Mouse (Mus musculus): ENCODE measurements around the gene Cyp2d22. TPM values are rescaled to one million over a fixed set of nuclear protein-coding genes. Genes with fewer than 3 reads are reported as not detected.
"Not testable (repeated sequence)": the region's sequence is repeated elsewhere in the genome, so short reads cannot be mapped to it uniquely, and the experiment has no call there.

The Cyp2d22 gene
- polyA plus RNA-seq, 1 experiment from 2014 or later = 3.8 TPM

DNA sequence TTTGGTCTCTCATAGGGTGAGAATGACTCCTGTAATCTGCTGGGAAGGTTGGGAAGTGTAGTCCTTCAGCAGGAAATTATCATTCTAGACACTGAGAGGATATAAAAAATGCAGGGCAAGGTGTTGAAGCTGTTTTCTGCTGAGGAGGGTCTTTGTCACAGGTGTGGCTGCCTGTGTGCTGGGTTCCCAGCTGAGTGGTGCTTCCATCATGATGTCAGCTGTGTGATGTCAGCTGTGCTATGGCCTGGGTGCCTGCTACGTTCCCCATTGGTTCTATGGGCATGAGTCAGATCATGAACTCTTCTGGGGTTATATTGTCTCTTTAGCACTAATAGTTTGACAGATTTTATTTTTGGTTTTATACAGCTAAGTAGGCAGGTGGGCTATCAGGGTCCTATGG is 11.2 kb downstream of the Cyp2d22 start:
- Histone ChIP-seq H3K36me3 (replicated peaks) (no peaks in the 10 kb centered on the region), H3K4me3 (no peak overlapping the region), H3K9me3 (no peaks in the 10 kb centered on the region), H3K27ac (no peak overlapping the region), H3K27me3 (ENCODE audit: poor library complexity, severe bottlenecking) (no peaks in the 10 kb centered on the region), H3K4me1 (no peaks in the 10 kb centered on the region; the same call in 1 of the 2 replicates)
- no peak for DNase-seq (ENCODE audit: extremely low spot score, low spot score)
- WGBS = 90% methylated on average over 1 of the region's 1 CpGs

DNA sequence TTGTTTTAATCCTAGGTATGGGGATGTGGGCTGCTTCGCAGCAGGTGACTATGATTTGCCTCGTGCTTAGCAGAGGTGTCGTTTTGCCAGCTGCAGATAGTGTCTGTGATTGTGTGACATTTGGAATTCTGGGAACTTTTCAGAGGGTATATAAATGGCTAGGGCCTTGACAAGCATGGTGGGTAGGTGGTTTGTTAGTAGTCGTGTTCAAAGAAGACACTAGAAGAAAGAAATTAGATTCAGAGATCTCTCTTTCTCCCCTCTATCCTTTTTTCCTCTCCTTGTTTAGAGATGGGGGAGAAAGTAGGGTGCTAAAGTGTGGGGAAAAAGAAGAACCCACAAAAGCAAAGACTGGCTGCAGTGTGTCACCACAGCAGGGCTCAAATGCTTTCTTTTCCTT is 11.9 kb downstream of the Cyp2d22 start:
- DNase-seq (ENCODE audit: extremely low spot score, low spot score) = no peak
- Histone ChIP-seq H3K9me3 (no peaks in the 10 kb centered on the region), H3K27ac (no peak overlapping the region), H3K4me1 (no peaks in the 10 kb centered on the region), H3K27me3 (ENCODE audit: poor library complexity, severe bottlenecking) (no peaks in the 10 kb centered on the region), H3K36me3 (replicated peaks) (no peaks in the 10 kb centered on the region), H3K4me3 (no peak overlapping the region)
- 94% methylated on average over 4 of the region's 4 CpGs for WGBS

DNA sequence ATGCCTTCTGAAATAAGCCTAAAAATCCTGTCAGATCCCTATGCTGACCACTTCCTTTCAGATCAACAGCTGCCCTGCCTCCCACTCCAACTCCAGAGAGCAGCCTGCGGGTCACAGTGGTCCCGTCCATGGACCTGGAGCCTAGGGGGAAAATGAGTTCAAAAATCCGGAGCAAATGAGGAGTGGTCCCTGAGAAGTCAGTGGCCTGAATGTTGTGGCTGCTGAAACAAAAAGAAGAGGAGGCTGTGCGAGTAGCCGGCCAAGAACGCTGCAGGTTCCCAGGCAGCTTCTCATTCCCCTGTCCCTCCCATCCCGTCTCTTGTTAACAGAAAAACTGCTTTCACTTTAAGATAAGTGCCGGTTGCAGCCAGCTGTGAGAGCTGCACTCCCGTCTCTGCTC is 15.5 kb downstream of the Cyp2d22 start:
- not testable (repeated sequence) for DNase-seq (ENCODE audit: extremely low spot score, low spot score)
- 18% methylated on average over 6 of the region's 9 CpGs for WGBS

DNA sequence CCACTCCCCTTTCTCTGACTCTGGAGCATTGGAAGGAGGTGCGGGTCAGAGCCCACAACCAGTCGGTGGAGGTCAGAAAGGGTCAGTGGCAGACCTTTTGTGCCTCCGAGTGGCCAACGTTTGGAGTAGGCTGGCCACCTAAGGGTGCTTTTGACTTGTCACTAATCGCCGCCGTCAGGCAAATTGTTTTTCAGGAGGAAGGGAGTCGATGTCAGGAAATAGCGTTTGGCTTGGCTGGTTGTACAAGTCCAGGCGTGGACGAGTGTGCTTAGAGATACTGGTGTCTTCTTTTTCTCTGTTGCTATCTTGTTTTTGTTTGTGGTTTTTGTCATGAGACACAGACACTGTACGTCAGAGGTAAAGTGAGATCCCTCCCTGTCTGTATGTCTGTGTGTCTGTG is 16.3 kb downstream of the Cyp2d22 start:
- H3K4me1 ChIP-seq; H3K27ac ChIP-seq; H3K9me3 ChIP-seq; H3K27me3 ChIP-seq (ENCODE audit: poor library complexity, severe bottlenecking); H3K4me3 ChIP-seq; H3K36me3 ChIP-seq (replicated peaks); DNase-seq (ENCODE audit: extremely low spot score, low spot score): not testable (repeated sequence)
- whole genome bisulfite sequencing = 78% methylated on average over 8 of the region's 12 CpGs

More for the DNA sequence above, 15.5 kb downstream of the Cyp2d22 start:
- not testable (repeated sequence) for H3K9me3 ChIP-seq; H3K27ac ChIP-seq; H3K27me3 ChIP-seq (ENCODE audit: poor library complexity, severe bottlenecking); H3K4me3 ChIP-seq; H3K36me3 ChIP-seq (replicated peaks); H3K4me1 ChIP-seq

DNA sequence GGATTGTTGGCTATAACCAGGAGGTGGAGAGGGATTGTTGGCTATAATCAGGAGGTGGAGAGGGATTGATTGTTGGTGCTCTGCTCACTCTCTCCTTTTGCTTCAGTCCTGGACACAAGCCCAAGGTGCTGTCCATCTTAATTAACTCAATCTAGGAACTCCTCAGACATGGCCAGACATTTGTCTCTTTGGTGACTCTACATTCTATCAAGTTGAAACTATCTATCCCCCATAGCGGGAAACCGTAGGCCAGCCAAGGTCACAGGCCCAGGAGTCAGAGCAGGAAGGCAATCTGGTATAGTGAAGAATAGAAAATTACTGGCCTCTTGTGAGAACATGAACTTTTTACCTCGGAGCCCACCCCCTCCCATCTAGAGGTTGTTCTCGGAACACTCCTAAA is 17.8 kb downstream of the Cyp2d22 start:
- no peak for DNase-seq (ENCODE audit: extremely low spot score, low spot score)
- Histone ChIP-seq H3K36me3 (replicated peaks) (no peaks in the 10 kb centered on the region), H3K27me3 (ENCODE audit: poor library complexity, severe bottlenecking) (no peaks in the 10 kb centered on the region), H3K4me1 (0 out of 2 replicates have a peak, but pooled peaks cover 9% of the 10 kb centered on the region), H3K27ac (no peak overlapping the region), H3K9me3 (no peaks in the 10 kb centered on the region), H3K4me3 (no peak overlapping the region)
- WGBS = 96% methylated on average over 4 of the region's 4 CpGs

DNA sequence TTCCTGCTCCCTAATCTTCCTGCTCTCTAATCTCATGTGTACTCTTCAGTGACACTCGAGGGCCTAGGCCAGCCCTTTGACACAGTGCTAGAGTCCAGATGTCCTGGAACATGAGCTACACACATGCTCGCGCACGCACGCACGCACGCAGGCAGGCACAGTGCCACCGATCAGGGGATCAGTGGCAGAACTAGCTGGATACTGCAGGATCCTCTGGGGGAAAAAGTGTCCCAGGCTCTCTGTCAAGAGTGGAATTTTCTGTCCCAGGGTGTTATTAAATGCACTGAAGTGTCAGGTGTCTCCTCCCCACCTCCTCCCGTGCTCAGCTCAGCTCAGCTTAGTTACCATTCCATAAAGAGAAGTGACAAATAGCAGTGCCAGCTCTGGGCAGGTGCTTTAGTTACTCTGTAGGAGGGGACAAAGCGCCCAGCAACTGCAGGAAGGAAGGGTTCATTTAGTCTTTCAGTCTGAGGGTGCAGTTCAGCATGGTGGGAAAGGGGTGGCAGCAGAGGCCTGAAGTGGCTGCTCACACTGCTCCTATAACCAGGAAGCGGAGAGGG is 18.5 kb downstream of the Cyp2d22 start:
- Histone ChIP-seq H3K27me3 (ENCODE audit: poor library complexity, severe bottlenecking) (no peaks in the 10 kb centered on the region), H3K4me3 (no peak overlapping the region), H3K27ac (no peak overlapping the region), H3K4me1 (0 out of 2 replicates have a peak, but pooled peaks cover 9% of the 10 kb centered on the region), H3K9me3 (no peaks in the 10 kb centered on the region), H3K36me3 (replicated peaks) (no peaks in the 10 kb centered on the region)
- peak; percentile 14 for DNase-seq (ENCODE audit: extremely low spot score, low spot score)
- 78% methylated on average over 11 of the region's 11 CpGs for WGBS

DNA sequence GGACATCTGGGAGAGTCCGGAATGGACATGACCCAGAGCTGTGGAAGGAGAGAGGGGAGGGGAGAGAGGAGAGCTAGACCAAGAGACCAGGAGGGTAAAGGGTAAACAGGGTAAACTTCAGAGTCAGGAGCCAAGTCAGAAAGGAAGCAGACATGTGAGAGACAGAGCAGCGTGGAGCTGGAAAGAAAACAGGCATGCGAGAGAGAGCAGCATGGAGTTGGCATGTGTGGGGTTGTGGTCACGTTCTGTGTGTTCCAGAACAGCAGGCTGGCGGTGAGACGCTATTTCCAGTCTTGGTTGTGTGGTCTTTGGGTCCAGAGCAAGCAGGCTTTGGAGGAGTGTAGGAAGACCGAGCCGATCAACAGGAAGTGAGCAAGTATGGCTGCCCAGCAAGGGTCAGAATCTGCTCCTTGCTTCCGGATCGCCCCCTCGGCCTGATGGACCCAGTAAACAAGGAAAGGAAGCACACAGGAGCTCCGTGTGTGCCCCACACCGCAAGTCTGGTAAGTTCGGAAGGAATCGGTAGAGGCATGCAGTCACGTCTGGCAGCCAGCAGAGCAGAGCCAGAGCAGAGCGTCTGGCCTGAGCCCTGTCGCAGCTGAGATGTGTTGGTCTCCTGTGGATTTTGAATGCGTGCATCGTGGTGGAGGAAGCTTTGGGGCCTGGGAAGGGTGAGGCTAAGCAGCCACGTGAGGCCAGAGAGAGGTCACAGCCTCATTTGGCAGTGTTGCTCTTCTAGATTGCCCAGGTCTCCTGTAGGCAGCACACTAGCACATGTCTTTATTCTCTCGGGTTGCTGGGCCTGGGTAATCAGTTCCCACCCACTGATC is 21.4 kb downstream of the Cyp2d22 start:
- no peaks in the 10 kb centered on the region for H3K27me3 ChIP-seq (ENCODE audit: poor library complexity, severe bottlenecking)
- peak overlapping the region; percentile 40; the same call in 1 of the 2 replicates for H3K27ac ChIP-seq
- no peaks in the 10 kb centered on the region for H3K36me3 ChIP-seq (replicated peaks)
- peaks cover 17% of the 10 kb centered on the region for H3K4me1 ChIP-seq
- WGBS = 74% methylated on average over 22 of the region's 22 CpGs
- no peak for DNase-seq (ENCODE audit: extremely low spot score, low spot score)
- no peak overlapping the region for H3K4me3 ChIP-seq
- no peaks in the 10 kb centered on the region for H3K9me3 ChIP-seq

DNA sequence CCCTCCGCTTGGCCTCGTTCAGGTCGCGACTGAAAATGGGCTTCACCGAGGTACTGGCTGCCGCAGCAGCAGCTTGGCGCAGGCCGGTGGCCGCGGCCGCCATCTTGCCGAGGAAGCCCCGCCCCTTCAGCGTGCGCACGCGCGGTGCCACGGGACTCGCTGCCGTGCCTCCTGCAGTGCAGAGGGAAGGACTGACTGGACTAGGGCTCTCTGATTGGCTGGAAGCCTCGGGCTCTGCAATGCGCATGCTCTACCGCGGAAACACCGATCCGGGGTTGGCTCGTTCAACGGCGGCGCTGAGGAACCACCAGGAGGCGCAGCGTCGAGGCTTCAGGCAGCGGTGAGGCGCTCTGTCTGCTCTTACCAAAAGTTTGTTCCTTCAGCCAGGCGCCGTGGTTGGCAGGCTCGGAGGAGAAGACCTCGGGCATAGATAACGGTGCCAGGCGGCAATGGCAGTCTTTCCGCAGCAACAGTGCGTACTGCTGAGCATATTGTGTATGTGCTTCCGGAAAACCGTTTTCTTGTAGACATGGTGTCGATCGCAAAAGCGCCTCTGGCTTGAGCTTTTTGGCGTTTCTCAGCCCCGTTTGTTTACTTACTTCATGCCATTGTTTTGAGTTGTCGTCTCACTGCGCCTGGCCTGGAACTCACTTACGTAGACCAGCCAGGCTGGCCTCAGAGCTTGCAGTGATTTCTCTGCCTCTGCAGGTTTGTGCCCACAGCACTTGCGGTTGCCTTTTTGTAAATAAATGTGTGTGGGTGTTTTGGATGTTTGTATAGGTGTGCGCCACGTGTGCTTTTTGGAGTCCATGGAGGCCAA is 25.7 kb downstream of the Cyp2d22 start, which contains the start of gene Ndufa6:
Gene Ndufa6, minus strand, starts transcription at position 197 of the 820 bp plus-strand sequence.
- 3% methylated on average over 57 of the region's 57 CpGs for WGBS
- no peaks in the 10 kb centered on the region for H3K27me3 ChIP-seq (ENCODE audit: poor library complexity, severe bottlenecking)
- DNase-seq (ENCODE audit: extremely low spot score, low spot score) = peak; percentile 99
- H3K4me1 ChIP-seq = peaks cover 35% of the 10 kb centered on the region
- H3K27ac ChIP-seq = peak within 1 kb of the TSS; percentile 96
- no peaks in the 10 kb centered on the region for H3K9me3 ChIP-seq
- peaks cover 27% of the 10 kb centered on the region for H3K36me3 ChIP-seq (replicated peaks)
- peak within 1 kb of the TSS; percentile 98 for H3K4me3 ChIP-seq

DNA sequence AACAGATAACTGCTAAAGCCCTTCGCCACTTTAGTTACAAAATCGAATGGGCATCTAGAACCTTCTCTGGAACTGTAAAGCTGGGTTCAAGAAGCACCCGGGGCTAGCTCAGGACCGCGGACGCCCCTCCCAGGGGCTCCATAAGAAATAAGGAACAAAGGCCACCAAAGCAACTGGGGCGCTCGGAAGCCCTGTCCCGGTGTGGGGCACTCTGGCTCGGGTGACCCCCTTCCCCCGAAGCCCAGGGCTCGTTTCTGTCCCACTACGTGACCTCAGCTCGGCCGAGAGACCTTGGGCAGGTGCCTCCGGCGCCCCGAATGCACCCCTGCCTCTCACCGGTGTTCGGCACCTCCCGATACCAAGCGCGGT is 26.3 kb downstream of the Cyp2d22 start:
- peak overlapping the region; percentile 98 for H3K4me3 ChIP-seq
- H3K36me3 ChIP-seq (replicated peaks) = peaks cover 33% of the 10 kb centered on the region
- no peak for DNase-seq (ENCODE audit: extremely low spot score, low spot score)
- H3K27me3 ChIP-seq (ENCODE audit: poor library complexity, severe bottlenecking) = no peaks in the 10 kb centered on the region
- under 1% methylated on average over 23 of the region's 23 CpGs for WGBS
- H3K9me3 ChIP-seq = no peaks in the 10 kb centered on the region
- H3K4me1 ChIP-seq = peaks cover 33% of the 10 kb centered on the region
- H3K27ac ChIP-seq = peak overlapping the region; percentile 96

DNA sequence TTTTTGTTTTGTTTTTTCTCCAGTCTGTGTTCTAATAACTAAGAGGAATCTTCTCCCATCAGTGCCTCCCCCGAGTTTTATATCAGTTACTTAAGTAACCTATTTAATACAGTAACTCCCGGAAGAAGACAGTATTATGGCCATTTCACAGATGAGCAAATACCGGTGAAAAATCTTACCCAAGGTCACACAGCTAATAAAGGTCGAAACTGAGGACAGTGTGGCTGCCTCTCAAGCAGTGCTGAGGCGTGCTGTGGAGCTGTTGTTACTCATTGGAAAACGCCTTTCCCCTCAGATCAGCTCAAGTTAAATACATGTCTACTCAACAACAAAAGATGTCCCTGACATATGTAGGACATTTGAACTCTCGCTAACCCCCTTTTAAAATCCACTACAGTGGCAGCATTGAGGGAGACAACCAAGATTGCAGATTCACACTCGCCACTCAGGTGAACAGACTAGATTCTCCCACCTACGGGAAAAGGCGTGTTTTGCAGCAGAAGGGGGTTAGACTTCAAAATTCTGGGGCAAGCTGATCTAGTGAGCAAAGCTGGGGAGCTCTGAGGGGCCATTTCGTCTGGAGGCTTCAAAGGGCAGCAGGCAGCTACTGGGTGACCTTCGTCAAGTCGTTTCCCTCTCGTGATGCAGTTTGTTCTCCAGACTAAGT is 26.8 kb downstream of the Cyp2d22 start:
- Histone ChIP-seq H3K9me3 (no peaks in the 10 kb centered on the region), H3K4me3 (peak overlapping the region; percentile 98), H3K4me1 (peaks cover 30% of the 10 kb centered on the region), H3K36me3 (replicated peaks) (peaks cover 38% of the 10 kb centered on the region), H3K27me3 (ENCODE audit: poor library complexity, severe bottlenecking) (no peaks in the 10 kb centered on the region), H3K27ac (peak overlapping the region; percentile 96)
- WGBS = 38% methylated on average over 14 of the region's 14 CpGs
- no peak for DNase-seq (ENCODE audit: extremely low spot score, low spot score)

DNA sequence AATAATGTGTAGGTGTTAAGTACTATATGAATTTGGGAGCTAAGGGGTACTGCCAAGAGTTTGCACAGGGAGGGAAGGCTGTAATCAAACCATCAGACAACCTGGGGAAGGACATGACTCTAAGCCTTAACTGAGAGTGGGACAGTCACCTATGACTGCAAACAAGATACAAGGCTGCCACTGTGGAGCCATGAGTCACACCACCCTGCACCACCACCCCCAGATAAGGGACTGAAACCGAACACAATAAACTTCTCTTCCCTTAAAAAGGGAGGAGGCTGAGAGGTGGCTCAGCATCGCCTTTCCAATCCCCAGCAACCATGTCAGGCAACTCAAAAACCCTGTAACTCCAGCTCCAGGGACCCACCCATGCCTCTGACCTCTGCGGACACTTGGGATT is 28.6 kb downstream of the Cyp2d22 start:
- 88% methylated on average over 3 of the region's 3 CpGs for WGBS
- Histone ChIP-seq H3K27ac (no peak overlapping the region), H3K27me3 (ENCODE audit: poor library complexity, severe bottlenecking) (no peaks in the 10 kb centered on the region), H3K9me3 (no peaks in the 10 kb centered on the region), H3K4me3 (peak overlapping the region; percentile 14; the same call in 1 of the 2 replicates), H3K4me1 (peaks cover 42% of the 10 kb centered on the region), H3K36me3 (replicated peaks) (peaks cover 50% of the 10 kb centered on the region)
- DNase-seq (ENCODE audit: extremely low spot score, low spot score) = no peak

DNA sequence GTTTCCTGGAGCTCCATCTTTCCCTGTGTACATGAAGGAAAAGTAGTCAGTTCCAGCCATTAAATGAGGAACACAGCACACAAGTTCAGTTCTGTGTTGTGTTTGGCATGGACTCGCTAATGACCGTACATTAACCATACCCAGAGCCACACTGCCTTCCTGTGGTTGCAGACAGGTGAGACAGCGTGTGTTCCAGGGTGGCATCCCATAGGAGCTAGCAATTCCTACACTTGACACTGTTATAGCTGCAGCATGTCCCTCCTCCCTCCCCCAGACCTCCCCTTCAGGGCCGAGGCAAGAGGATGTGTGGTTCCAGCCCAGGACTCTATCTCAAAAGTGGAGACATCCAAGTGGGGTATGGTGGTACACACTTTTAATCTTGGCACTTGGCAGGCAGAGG is 29.7 kb downstream of the Cyp2d22 start:
- 94% methylated on average over 4 of the region's 4 CpGs for WGBS
- Histone ChIP-seq H3K27me3 (ENCODE audit: poor library complexity, severe bottlenecking) (no peaks in the 10 kb centered on the region), H3K36me3 (replicated peaks) (peaks cover 50% of the 10 kb centered on the region)

More for the DNA sequence above, 29.7 kb downstream of the Cyp2d22 start:
- peaks cover 43% of the 10 kb centered on the region for H3K4me1 ChIP-seq
- H3K27ac ChIP-seq = no peak overlapping the region
- no peaks in the 10 kb centered on the region for H3K9me3 ChIP-seq
- H3K4me3 ChIP-seq = no peak overlapping the region
- DNase-seq (ENCODE audit: extremely low spot score, low spot score) = no peak

All from forebrain, embryonic 10.5 days (tissue).